Comparison of ENCODE assay signal across 8 mouse cellular contexts in the genomic region with DNA sequence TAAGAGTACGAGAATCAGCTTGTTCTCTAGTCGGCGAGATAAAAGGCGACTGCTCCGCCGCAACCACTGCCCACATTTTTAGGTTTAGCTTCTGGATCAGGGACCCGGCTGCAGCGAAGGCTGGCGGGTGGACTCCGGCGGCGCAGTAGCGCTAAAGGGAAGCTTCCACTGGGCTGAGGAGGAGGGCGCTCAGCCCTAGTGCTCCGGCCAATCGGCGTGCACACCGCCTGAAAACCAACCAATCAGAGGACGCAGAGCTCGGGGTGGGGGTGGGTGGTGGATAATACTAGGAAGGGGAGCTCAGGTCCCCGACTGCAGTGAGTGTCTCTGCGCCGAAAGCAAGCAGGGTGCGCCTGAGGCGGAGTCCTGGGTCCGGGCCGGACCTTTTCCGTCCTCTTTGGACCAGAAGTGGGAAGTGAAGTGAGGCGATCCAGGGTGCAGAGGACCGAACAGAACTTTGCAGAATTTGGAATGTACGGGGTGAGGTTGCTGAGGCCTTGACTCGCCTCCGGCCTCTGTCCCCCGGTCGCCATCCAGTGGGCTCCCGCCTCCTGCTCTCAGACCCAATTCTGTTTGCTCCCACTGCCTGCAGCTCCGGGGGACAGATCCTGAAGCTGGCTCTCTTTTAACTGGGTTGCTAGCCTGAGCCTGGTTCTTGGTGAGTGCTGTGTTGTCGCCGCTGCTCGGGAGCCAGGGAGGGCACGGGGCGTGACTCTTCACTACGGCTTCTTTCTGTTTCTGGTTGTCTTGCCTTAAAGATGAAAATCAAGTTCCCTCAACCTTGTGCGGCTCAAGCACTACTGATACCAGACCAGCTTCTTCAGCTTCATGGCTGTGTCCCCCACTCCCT. TPM values are rescaled to one million over a fixed set of nuclear protein-coding genes. Genes with fewer than 3 reads are reported as not detected.
DNase-seq lines count a peak whose midpoint lies in the region; ATAC-seq lines count a peak whose summit lies in the region.

A gene (plus strand): TSS at position 311 of the 850 bp plus-strand sequence.

- WGBS in hindbrain, embryonic 13.5 days = under 1% methylated on average over 44 of the region's 44 CpGs

- H3K4me2 ChIP-seq in hindbrain, embryonic 13.5 days = peak within 1 kb of the TSS; percentile 54

- peak; percentile 96 for ATAC-seq in hindbrain, embryonic 13.5 days (ENCODE audit: low FRiP score)
- ATAC-seq in megakaryocyte, adult 5-6 weeks (ENCODE audit: poor library complexity, severe bottlenecking) = peak; percentile 52

- H3K4me1 ChIP-seq in hindbrain, embryonic 13.5 days (replicated peaks) = peaks cover 21% of the 10 kb centered on the region

- H3K9me3 ChIP-seq in hindbrain, embryonic 13.5 days = no peaks in the 10 kb centered on the region

- peak; percentile 69 to 87 for DNase-seq in adrenal gland, adult (ENCODE audit: inconsistent age in 2 of 2, low spot score in 1 of 2)
- peak; percentile 82 to 85 for DNase-seq in cerebellum, postnatal 10 days
- peak; percentile 61 to 80 for DNase-seq in gastrocnemius, adult 8-10 months (ENCODE audit: low spot score in 2 of 2)
- peak; percentile 18 to 60 for DNase-seq in left cerebral cortex, postnatal 10 days (ENCODE audit: extremely low spot score in 1 of 2, low spot score in 2 of 2)
- peak; percentile 29 for DNase-seq in right cerebral cortex, postnatal 25 days
- no peak for DNase-seq in c-Kit-positive CD71-positive TER-119-positive erythroid progenitor cells, embryonic 14.5 days (ENCODE audit: low spot score)

- intact Hi-C loops in left cerebral cortex, postnatal 10 days (cut with DNase I) = loop anchor here (5.0 to 10.0 kb wide), 3 partner anchors 65 to 775 kb away; no protein-coding TSS in a partner anchor

- H3K36me3 ChIP-seq in hindbrain, embryonic 13.5 days = no peaks in the 10 kb centered on the region

- H3K4me3 ChIP-seq in hindbrain, embryonic 13.5 days = peak within 1 kb of the TSS; percentile 34

- H3K27ac ChIP-seq in hindbrain, embryonic 13.5 days = no peak within 1 kb of the TSS

- peak within 1 kb of the TSS; percentile 19; the same call in 1 of the 2 replicates for H3K9ac ChIP-seq in hindbrain, embryonic 13.5 days

- peaks cover 97% of the 10 kb centered on the region for H3K27me3 ChIP-seq in hindbrain, embryonic 13.5 days

RNA-seq across cellular contexts. Expression of the gene that starts here (rescaled TPM):
- total RNA-seq in gastrocnemius, adult 8-10 months (2022) = 1 to 10 TPM; 5.6 to 5.9 (median 5.6) TPM
- 0.09 and 0.13 TPM in 2 replicates for polyA plus RNA-seq in hindbrain, embryonic 13.5 days (2015; fragmentation: Nextera tagmentation; extraction: Ambion mirVana)
- total RNA-seq in left cerebral cortex, postnatal 10 days (2021) = 1 to 10 TPM; 1.9 to 3.5 TPM
- not detected in 2 replicates for total RNA-seq in megakaryocyte, adult 5-6 weeks (2015)
- not detected in 2 replicates for total RNA-seq in megakaryocyte, adult 5-6 weeks (2017)

Comparison
In these comparisons a context has a peak if more than half of its experiments do, and no peak if none do; other contexts are left out.
1. Peak in ATAC-seq, H3K4me3 ChIP-seq, H3K9ac ChIP-seq and H3K4me2 ChIP-seq in hindbrain, embryonic 13.5 days; RNA of the gene not detected or under 1 TPM.
2. Peak in ATAC-seq in megakaryocyte, adult 5-6 weeks; RNA of the gene not detected or under 1 TPM.